Mouse (Mus musculus) lung, adult 2 months (tissue): Measurements from ENCODE around the gene Rbms3.

Experiments
- CTCF ChIP-seq: fragments of 200-500 bp; IDR thresholded peaks from 2 replicates; pipeline ENCODE4 v1.5.1; 2011; ENCODE audit warnings: mild to moderate bottlenecking, low read length, control low read depth; ENCODE audit not compliant: insufficient read depth
- POLR2A ChIP-seq: fragments of 200-500 bp; IDR thresholded peaks from 2 replicates; pipeline ENCODE4 v1.6.1; 2011; ENCODE audit warnings: low read depth, mild to moderate bottlenecking, control low read depth, low read length, borderline replicate concordance; ENCODE audit errors: extremely low read depth

GRCm38 (mm10) chr9:116832822-116833221 lies 796.9 kb downstream of the Rbms3 start:
- TF ChIP-seq CTCF, result no peak
- no peak for TF ChIP-seq POLR2A
